Mouse (Mus musculus): ENCODE results near the gene Itga5.

The Itga5 gene

DNA sequence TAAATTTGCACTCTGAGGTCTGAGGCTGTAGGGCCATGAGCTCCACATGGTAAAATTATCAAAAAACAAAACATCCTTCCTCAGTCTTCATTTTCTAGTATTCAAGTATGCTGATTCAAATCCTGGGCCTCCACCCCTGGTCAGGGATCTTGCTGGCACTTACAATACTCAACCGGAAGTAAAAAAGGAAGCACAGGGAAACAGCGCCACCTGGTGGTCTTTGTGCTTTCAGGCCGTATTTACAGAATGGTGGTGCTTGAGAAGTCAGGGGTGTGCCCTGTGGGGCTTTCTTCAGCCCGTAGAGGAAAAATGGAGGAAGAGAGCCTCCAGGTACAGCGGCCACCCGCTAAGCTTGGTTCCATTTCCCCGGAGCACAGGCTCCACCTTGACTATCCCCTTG lies 59.4 kb downstream of the Itga5 start:
- H3K4me1 ChIP-seq (replicated peaks; ENCODE audit: low read depth, low read length), result peaks cover 64% of the 10 kb centered on the region
- H3K36me3 ChIP-seq (ENCODE audit: insufficient read depth, low read length), result no peaks in the 10 kb centered on the region
- no peak overlapping the region for H3K4me3 ChIP-seq (replicated peaks; ENCODE audit: low read length)
- peaks cover 72% of the 10 kb centered on the region for H3K27me3 ChIP-seq (ENCODE audit: insufficient read depth, low read length)
- TF ChIP-seq NANOG (IDR thresholded peaks at IDR 0.05; ENCODE audit: borderline replicate concordance, low read length) (no peak), CTCF (conservative IDR thresholded peaks at IDR 0.05; ENCODE audit: low read length) (peak; percentile 91), POU5F1 (IDR thresholded peaks at IDR 0.05; ENCODE audit: borderline replicate concordance, low read length) (no peak)
- no peaks in the 10 kb centered on the region for H3K9me3 ChIP-seq (ENCODE audit: low read length)

DNA sequence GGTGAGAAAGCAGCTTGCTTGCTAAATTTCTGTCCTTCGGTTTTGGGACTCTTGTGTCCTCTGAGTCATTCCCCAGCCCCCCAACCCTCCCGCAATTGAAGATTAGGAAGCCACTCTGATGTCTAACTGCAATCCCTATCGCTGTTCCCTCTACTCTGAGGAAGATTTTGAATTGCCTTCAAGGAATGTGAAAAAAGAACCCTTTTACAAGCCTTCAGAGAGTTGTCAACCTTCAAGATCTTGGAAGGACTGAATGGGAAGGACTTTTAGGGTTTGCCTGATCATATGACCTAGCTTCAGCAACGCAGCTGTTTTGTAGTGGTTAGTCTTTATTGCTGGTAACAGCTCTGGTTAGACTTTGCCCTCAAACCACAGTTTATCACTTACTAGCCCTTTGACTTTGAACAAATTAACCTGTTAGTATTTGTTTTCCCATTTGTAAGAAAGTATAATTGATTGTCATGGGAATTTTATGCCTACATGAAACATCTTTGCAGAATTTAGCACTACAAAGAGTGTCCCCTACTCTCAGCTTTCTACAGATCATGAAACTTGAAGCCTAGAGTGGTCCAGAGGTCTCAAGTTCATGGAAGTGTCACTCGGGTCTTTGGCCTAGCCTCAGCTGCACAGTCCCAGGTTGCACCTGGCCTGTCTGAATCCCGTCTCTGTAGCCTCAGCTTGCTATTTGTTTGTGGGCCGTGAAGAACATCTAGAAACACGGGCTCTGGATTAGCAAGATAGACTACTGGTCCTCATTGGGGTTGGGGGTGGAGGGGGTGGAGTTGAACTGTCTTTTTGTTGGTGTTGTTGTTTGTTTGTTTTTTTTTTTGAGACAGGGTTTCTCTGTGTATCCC lies 60.5 kb downstream of the Itga5 start:
- TF ChIP-seq NANOG (IDR thresholded peaks at IDR 0.05; ENCODE audit: borderline replicate concordance, low read length), result no peak
- H3K4me3 ChIP-seq (replicated peaks; ENCODE audit: low read length), result peak overlapping the region; percentile 79
- H3K36me3 ChIP-seq (ENCODE audit: insufficient read depth, low read length), result peaks cover 2% of the 10 kb centered on the region; the same call in 1 of the 2 replicates
- H3K27me3 ChIP-seq (ENCODE audit: insufficient read depth, low read length), result peaks cover 76% of the 10 kb centered on the region
- peaks cover 74% of the 10 kb centered on the region for H3K4me1 ChIP-seq (replicated peaks; ENCODE audit: low read depth, low read length)
- H3K9me3 ChIP-seq (ENCODE audit: low read length), result no peaks in the 10 kb centered on the region

DNA sequence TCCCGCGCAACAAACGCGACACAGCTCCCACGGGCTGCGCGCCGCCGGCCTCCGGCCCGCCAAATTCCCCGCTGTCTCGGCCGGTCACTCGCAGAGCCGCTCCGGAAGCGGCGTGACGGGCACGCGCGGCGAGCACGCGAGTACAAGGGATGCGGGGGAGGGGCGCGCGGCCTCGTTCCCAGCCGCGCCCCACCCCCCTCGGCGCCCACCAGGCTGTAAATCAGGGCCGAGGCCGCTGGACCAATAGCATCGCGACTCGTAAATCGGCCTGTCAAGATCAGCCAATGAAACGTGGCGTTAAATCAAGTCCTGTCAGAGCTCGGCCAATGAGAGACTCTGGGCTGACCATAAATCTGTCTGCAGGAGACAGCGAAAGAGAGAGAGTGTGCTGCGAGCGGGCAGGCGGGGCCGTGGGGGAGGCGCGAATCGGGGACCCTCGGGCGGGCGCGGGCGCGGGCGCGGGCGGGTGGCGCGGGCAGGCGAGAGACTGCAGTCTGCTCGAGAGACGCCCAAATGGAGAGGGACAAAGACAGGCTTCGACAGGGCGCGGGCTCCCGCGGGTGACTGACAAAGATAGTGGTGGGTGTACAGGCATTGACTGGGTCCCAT lies 61.4 kb downstream of the Itga5 start:
- H3K4me1 ChIP-seq (replicated peaks; ENCODE audit: low read depth, low read length), result peaks cover 82% of the 10 kb centered on the region
- H3K4me3 ChIP-seq (replicated peaks; ENCODE audit: low read length), result peak overlapping the region; percentile 79
- no peak for TF ChIP-seq CTCF (conservative IDR thresholded peaks at IDR 0.05; ENCODE audit: low read length)
- peak; percentile 84 for TF ChIP-seq NANOG (IDR thresholded peaks at IDR 0.05; ENCODE audit: borderline replicate concordance, low read length)
- no peak for TF ChIP-seq POU5F1 (IDR thresholded peaks at IDR 0.05; ENCODE audit: borderline replicate concordance, low read length)
- peaks cover 74% of the 10 kb centered on the region for H3K27me3 ChIP-seq (ENCODE audit: insufficient read depth, low read length)
- H3K36me3 ChIP-seq (ENCODE audit: insufficient read depth, low read length), result peaks cover 3% of the 10 kb centered on the region; the same call in 1 of the 2 replicates
- H3K9me3 ChIP-seq (ENCODE audit: low read length), result no peaks in the 10 kb centered on the region

DNA sequence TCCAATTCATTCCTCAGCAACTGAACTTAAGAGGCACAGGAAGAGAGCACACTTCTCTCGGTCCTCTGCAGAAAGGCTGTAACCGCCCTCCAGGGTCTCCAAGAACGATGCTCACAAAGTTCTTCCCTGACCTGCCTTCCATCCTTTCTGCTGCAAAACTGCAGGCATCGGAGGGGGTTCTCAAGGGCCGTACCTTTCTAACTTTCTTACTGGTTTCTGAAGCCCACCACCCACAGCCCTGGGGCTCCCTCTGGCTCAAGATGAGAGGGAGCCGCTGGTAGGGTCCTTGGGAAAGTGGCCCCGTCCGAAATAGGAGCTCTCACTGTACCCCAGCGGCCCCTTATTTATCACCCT lies 62.0 kb downstream of the Itga5 start:
- Histone ChIP-seq H3K27me3 (ENCODE audit: insufficient read depth, low read length) (peaks cover 68% of the 10 kb centered on the region), H3K9me3 (ENCODE audit: low read length) (no peaks in the 10 kb centered on the region), H3K4me1 (replicated peaks; ENCODE audit: low read depth, low read length) (peaks cover 88% of the 10 kb centered on the region), H3K36me3 (ENCODE audit: insufficient read depth, low read length) (peaks cover 5% of the 10 kb centered on the region; the same call in 1 of the 2 replicates), H3K4me3 (replicated peaks; ENCODE audit: low read length) (peak overlapping the region; percentile 79)
- TF ChIP-seq NANOG (IDR thresholded peaks at IDR 0.05; ENCODE audit: borderline replicate concordance, low read length) (no peak), POU5F1 (IDR thresholded peaks at IDR 0.05; ENCODE audit: borderline replicate concordance, low read length) (no peak), CTCF (conservative IDR thresholded peaks at IDR 0.05; ENCODE audit: low read length) (no peak)

DNA sequence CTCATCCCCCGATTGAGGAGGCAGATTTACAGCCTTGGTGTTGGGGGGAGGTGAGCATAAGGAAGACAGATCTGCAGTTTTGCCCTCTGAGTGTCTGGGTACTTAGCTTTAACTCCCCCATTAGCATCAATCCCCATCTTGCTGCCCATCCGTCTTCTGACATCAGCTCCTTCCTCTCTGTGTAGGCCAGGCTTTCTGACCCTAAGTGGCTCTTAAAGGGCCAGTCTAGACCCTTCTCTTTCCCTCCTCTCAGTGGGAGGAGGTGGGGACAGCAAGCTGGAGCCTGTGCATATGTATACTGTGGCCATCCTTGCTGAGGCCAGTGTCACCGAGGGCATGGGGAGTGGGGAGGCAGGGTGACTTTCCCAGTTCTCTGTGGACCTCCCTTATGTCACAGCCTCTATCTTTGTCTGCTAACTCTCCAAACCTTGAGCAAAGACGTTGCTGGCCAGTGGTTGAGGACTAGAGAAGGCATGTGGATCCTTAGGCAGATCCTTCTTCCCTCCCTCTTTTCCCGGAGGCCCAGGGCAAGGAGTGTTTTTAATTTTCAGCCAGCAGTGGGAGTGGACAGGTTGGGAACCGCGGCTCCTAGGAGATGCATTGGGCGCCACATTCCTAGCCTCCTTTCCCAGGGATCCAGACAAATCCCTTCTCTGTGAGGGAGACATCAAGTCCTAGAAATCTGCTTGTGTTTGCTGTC lies 62.5 kb downstream of the Itga5 start:
- no peak for TF ChIP-seq POU5F1 (IDR thresholded peaks at IDR 0.05; ENCODE audit: borderline replicate concordance, low read length)
- no peak for TF ChIP-seq NANOG (IDR thresholded peaks at IDR 0.05; ENCODE audit: borderline replicate concordance, low read length)

DNA sequence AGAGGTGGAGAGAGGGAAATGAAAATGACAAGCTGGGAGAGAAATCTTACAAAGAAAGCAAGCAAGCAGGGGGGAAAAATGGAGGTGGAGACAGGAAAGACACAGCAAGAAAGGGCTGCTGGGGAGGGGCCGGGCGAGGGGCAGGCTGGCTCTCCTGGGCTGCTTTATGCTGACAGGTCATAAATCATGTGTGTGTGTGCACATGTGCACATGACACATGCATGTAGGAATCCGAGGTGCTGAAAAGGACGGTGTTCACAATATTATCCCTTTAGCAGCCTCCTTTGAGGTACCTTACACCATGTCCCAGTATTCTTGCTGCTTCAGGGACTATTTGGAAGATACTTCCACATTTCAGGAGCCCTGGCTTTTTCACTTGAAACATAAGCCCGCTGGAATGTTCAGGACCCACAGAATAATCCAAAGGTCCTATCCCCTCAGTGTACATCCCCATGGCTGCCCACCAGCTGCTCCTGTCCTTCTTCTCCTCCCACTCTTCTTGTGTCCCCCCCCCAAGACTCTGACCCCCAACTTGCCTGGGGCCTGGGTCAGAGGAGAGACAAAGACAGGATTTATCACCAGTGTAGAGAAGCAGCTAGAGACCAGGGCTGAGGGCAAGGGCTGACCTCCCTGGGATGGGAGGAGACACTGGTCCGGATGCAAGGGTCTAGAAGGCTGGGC lies 64.1 kb downstream of the Itga5 start:
- Histone ChIP-seq H3K4me1 (replicated peaks; ENCODE audit: low read depth, low read length) (peaks cover 89% of the 10 kb centered on the region), H3K9me3 (ENCODE audit: low read length) (no peaks in the 10 kb centered on the region), H3K4me3 (replicated peaks; ENCODE audit: low read length) (no peak overlapping the region), H3K27me3 (ENCODE audit: insufficient read depth, low read length) (peaks cover 47% of the 10 kb centered on the region), H3K36me3 (ENCODE audit: insufficient read depth, low read length) (peaks cover 26% of the 10 kb centered on the region)
- TF ChIP-seq POU5F1 (IDR thresholded peaks at IDR 0.05; ENCODE audit: borderline replicate concordance, low read length), result no peak
- TF ChIP-seq NANOG (IDR thresholded peaks at IDR 0.05; ENCODE audit: borderline replicate concordance, low read length), result no peak
- no peak for TF ChIP-seq CTCF (conservative IDR thresholded peaks at IDR 0.05; ENCODE audit: low read length)

More for the DNA sequence above, 62.5 kb downstream of the Itga5 start:
- H3K4me1 ChIP-seq (replicated peaks; ENCODE audit: low read depth, low read length), result peaks cover 89% of the 10 kb centered on the region
- peaks cover 63% of the 10 kb centered on the region for H3K27me3 ChIP-seq (ENCODE audit: insufficient read depth, low read length)
- peak overlapping the region; percentile 79 for H3K4me3 ChIP-seq (replicated peaks; ENCODE audit: low read length)
- no peaks in the 10 kb centered on the region for H3K9me3 ChIP-seq (ENCODE audit: low read length)
- peaks cover 10% of the 10 kb centered on the region for H3K36me3 ChIP-seq (ENCODE audit: insufficient read depth, low read length)

DNA sequence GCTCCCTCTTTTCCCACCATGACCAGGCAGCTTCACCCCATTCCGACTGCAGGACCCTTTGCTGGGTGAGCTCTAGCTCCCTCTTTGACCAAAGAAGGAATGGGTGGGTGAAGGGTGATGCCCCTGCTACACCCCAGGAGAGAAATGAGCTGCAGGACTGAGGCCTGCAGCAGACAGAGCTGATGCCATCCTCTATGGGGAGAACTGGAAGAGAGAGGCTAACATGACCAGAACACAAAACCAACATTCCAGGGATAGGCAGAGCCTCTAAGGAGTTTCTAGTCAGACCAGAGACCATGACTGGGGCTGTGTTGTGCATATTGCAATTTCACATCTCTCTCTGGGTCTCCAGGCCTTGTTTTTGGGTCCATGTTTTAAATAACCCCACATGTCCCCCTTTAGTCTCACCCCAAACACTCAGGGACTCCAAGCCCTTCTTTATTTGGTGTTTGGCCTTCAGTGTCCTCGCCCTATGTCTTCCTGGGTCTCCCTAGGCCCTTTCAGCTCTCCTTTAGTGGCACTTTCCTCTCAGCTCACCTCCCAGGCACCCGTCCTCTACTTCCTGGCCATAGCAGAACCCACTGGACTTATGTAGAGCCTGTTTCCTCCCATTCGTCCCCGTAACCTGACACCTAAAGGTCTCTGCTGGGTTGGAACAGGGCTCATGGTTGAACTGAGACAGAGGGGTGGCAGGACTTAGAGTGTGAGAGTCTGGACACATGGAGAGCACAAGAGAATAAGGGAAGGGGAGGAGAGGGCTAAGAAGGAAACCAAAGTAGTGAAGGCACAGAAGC lies 64.8 kb downstream of the Itga5 start:
- Histone ChIP-seq H3K36me3 (ENCODE audit: insufficient read depth, low read length) (peaks cover 33% of the 10 kb centered on the region), H3K9me3 (ENCODE audit: low read length) (no peaks in the 10 kb centered on the region), H3K4me1 (replicated peaks; ENCODE audit: low read depth, low read length) (peaks cover 89% of the 10 kb centered on the region), H3K4me3 (replicated peaks; ENCODE audit: low read length) (no peak overlapping the region), H3K27me3 (ENCODE audit: insufficient read depth, low read length) (peaks cover 47% of the 10 kb centered on the region)
- no peak for TF ChIP-seq CTCF (conservative IDR thresholded peaks at IDR 0.05; ENCODE audit: low read length)
- no peak for TF ChIP-seq NANOG (IDR thresholded peaks at IDR 0.05; ENCODE audit: borderline replicate concordance, low read length)
- TF ChIP-seq POU5F1 (IDR thresholded peaks at IDR 0.05; ENCODE audit: borderline replicate concordance, low read length), result no peak

All from E14TG2a.4 (cell line).